8 mouse cellular contexts compared by ENCODE assay signal in the genomic region with DNA sequence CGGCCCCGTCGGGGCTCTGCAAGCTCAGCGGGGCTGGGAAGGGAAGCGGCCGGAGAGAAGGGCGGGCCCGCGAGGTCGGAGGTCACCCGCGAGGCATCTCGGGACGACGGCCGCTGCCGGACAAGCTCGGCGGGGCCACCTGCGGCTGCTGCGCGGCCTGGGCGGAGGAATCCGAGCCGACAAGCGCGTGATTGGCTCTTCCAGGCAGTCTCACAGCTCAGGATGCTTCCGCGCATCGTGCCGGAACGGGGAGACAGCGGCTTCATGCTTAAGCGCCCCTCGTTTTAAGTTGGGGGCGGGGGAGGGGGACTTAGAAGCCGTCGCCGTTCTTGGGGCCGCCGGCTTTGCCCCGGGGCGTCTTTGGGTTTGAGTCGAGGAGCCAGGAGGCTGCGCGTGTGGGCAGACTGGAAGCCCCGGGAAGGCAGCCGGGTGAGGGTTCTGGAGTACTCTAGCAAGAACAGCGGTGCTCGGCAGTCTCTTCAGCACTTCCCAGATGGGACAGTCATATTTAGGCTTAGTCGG. TPM values are rescaled to one million over a fixed set of nuclear protein-coding genes. Genes with fewer than 3 reads are reported as not detected.
A peak's percentile ranks its signal among the peaks of the same experiment; 100 is the strongest.
DNase-seq lines count a peak whose midpoint lies in the region; ATAC-seq and TF ChIP-seq lines count a peak whose summit lies in the region.

No protein-coding gene starts in this region.

- H3K9me3 ChIP-seq in erythroblast, embryonic 14.5 days (ENCODE audit: control insufficient read depth, low read length): no peaks in the 10 kb centered on the region
- H3K9me3 ChIP-seq in heart, embryonic 12.5 days (replicated peaks): no peaks in the 10 kb centered on the region
- no peaks in the 10 kb centered on the region for H3K9me3 ChIP-seq in kidney, postnatal 0 days (replicated peaks; ENCODE audit: low read length)
- H3K9me3 ChIP-seq in liver, embryonic 12.5 days (replicated peaks): no peaks in the 10 kb centered on the region
- no peaks in the 10 kb centered on the region for H3K9me3 ChIP-seq in stomach, embryonic 15.5 days

- peak; percentile 93 for ATAC-seq in heart, embryonic 12.5 days (ENCODE audit: insufficient number of reproducible peaks, low FRiP score)
- peak; percentile 93 for ATAC-seq in kidney, postnatal 0 days (replicated peaks; ENCODE audit: low FRiP score, low read depth)
- ATAC-seq in liver, embryonic 12.5 days: peak; percentile 85
- peak; percentile 90 for ATAC-seq in stomach, embryonic 15.5 days (ENCODE audit: insufficient read depth, low FRiP score, low read depth)

- peaks cover 15% of the 10 kb centered on the region for H3K36me3 ChIP-seq in C2C12 (ENCODE audit: control insufficient read depth, insufficient read depth)
- peaks cover 20% of the 10 kb centered on the region for H3K36me3 ChIP-seq in erythroblast, embryonic 14.5 days (ENCODE audit: control insufficient read depth)
- peaks cover 7% of the 10 kb centered on the region for H3K36me3 ChIP-seq in heart, embryonic 12.5 days
- H3K36me3 ChIP-seq in kidney, postnatal 0 days (ENCODE audit: insufficient read depth, low read length): 0 out of 2 replicates have a peak, but pooled peaks cover 3% of the 10 kb centered on the region
- H3K36me3 ChIP-seq in liver, embryonic 12.5 days: peaks cover 16% of the 10 kb centered on the region
- peaks cover 4% of the 10 kb centered on the region; the same call in 1 of the 2 replicates for H3K36me3 ChIP-seq in stomach, embryonic 15.5 days

- no peaks in the 10 kb centered on the region for H3K27me3 ChIP-seq in C2C12 (ENCODE audit: control insufficient read depth, insufficient read depth, insufficient read length)
- H3K27me3 ChIP-seq in erythroblast, embryonic 14.5 days (ENCODE audit: control insufficient read depth): no peaks in the 10 kb centered on the region
- no peaks in the 10 kb centered on the region for H3K27me3 ChIP-seq in heart, embryonic 12.5 days (replicated peaks)
- H3K27me3 ChIP-seq in kidney, postnatal 0 days (ENCODE audit: insufficient read depth, low read length): no peaks in the 10 kb centered on the region
- H3K27me3 ChIP-seq in liver, embryonic 12.5 days (replicated peaks): 0 out of 2 replicates have a peak, but pooled peaks cover 2% of the 10 kb centered on the region
- H3K27me3 ChIP-seq in stomach, embryonic 15.5 days (replicated peaks): no peaks in the 10 kb centered on the region

- TF ChIP-seq POLR2A in brain, embryonic 14.5 days (IDR thresholded peaks at IDR 0.05; ENCODE audit: borderline replicate concordance, extremely low read depth, insufficient read depth, insufficient read length, poor library complexity, severe bottlenecking): peak; percentile 66

- H3K4me3 ChIP-seq in C2C12 (ENCODE audit: insufficient read depth, poor library complexity, severe bottlenecking): peak overlapping the region; percentile 89
- peak overlapping the region; percentile 100 for H3K4me3 ChIP-seq in erythroblast, embryonic 14.5 days (replicated peaks)
- H3K4me3 ChIP-seq in heart, embryonic 12.5 days: peak overlapping the region; percentile 97
- peak overlapping the region; percentile 95 for H3K4me3 ChIP-seq in kidney, postnatal 0 days (replicated peaks; ENCODE audit: low read depth, low read length)
- peak overlapping the region; percentile 99 for H3K4me3 ChIP-seq in liver, embryonic 12.5 days
- H3K4me3 ChIP-seq in stomach, embryonic 15.5 days (replicated peaks): peak overlapping the region; percentile 100

- under 1% methylated on average over 51 of the region's 51 CpGs for WGBS in heart, embryonic 12.5 days
- WGBS in kidney, postnatal 0 days: under 1% methylated on average over 51 of the region's 51 CpGs
- WGBS in liver, embryonic 12.5 days (ENCODE audit: insufficient replicate concordance): under 1% methylated on average over 51 of the region's 51 CpGs
- under 1% methylated on average over 38 of the region's 51 CpGs for WGBS in stomach, embryonic 15.5 days

- peaks cover 41% of the 10 kb centered on the region for H3K79me3 ChIP-seq in C2C12 (ENCODE audit: low read depth)

- peak overlapping the region; percentile 89 for H3K4me2 ChIP-seq in heart, embryonic 12.5 days
- H3K4me2 ChIP-seq in kidney, postnatal 0 days (ENCODE audit: low read length): peak overlapping the region; percentile 86
- peak overlapping the region; percentile 80 for H3K4me2 ChIP-seq in liver, embryonic 12.5 days
- H3K4me2 ChIP-seq in stomach, embryonic 15.5 days: peak overlapping the region; percentile 67

- H3ac ChIP-seq in C2C12 (ENCODE audit: control insufficient read depth, insufficient read length, low read depth): peak overlapping the region; percentile 85

- peaks cover 37% of the 10 kb centered on the region for H3K4me1 ChIP-seq in erythroblast, embryonic 14.5 days (ENCODE audit: control insufficient read depth)
- peaks cover 7% of the 10 kb centered on the region for H3K4me1 ChIP-seq in heart, embryonic 12.5 days (replicated peaks)
- peaks cover 7% of the 10 kb centered on the region; the same call in 1 of the 2 replicates for H3K4me1 ChIP-seq in kidney, postnatal 0 days (replicated peaks; ENCODE audit: insufficient read depth, low read length)
- H3K4me1 ChIP-seq in liver, embryonic 12.5 days: peaks cover 37% of the 10 kb centered on the region
- H3K4me1 ChIP-seq in stomach, embryonic 15.5 days: peaks cover 4% of the 10 kb centered on the region; the same call in 1 of the 2 replicates

- DNase-seq in brain, embryonic 14.5 days (ENCODE audit: low read depth): peak; percentile 99
- DNase-seq in kidney, postnatal 0 days (ENCODE audit: low spot score): peak; percentile 96
- DNase-seq in natural killer cell, adult 2 months (ENCODE audit: low spot score in 2 of 2): peak; percentile 86 to 91

- H3K27ac ChIP-seq in heart, embryonic 12.5 days (ENCODE audit: poor library complexity, severe bottlenecking): peak overlapping the region; percentile 99
- peak overlapping the region; percentile 100 for H3K27ac ChIP-seq in kidney, postnatal 0 days
- peak overlapping the region; percentile 99 for H3K27ac ChIP-seq in liver, embryonic 12.5 days
- peak overlapping the region; percentile 100 for H3K27ac ChIP-seq in stomach, embryonic 15.5 days

- peak overlapping the region; percentile 100 for H3K9ac ChIP-seq in heart, embryonic 12.5 days
- H3K9ac ChIP-seq in kidney, postnatal 0 days (ENCODE audit: low read depth, low read length): peak overlapping the region; percentile 100
- H3K9ac ChIP-seq in liver, embryonic 12.5 days: peak overlapping the region; percentile 100
- peak overlapping the region; percentile 100 for H3K9ac ChIP-seq in stomach, embryonic 15.5 days

- H3K79me2 ChIP-seq in C2C12 (ENCODE audit: control insufficient read depth, insufficient read depth): peaks cover 44% of the 10 kb centered on the region

- no peak for TF ChIP-seq CTCF in C2C12 (IDR thresholded peaks at IDR 0.05; ENCODE audit: control insufficient read depth, insufficient read depth, insufficient read length)
- TF ChIP-seq CTCF in brain, embryonic 14.5 days (IDR thresholded peaks at IDR 0.05; ENCODE audit: borderline replicate concordance, extremely low read depth, insufficient read depth, insufficient read length): no peak
- TF ChIP-seq CTCF in kidney, postnatal 0 days (IDR thresholded peaks at IDR 0.05; ENCODE audit: low read depth): no peak

RNA-seq across cellular contexts. Expression of gene Wtap, which starts 1.4 kb away (rescaled TPM):
- 25.7 TPM for polyA plus RNA-seq in C2C12 (2012; fragmentation: generic; extraction: Trizol)
- polyA plus RNA-seq in brain, embryonic 14.5 days (2012; rRNA removed): 75.7 and 83.7 TPM in 2 replicates
- 0.81 and 0.91 TPM in 2 replicates for polyA plus RNA-seq in erythroblast, embryonic 14.5 days (2012)
- 71.4 and 74.4 TPM in 2 replicates for polyA plus RNA-seq in heart, embryonic 12.5 days (2016; fragmentation: Nextera tagmentation; extraction: Ambion mirVana)
- 143 and 150 TPM in 2 replicates for polyA plus RNA-seq in kidney, postnatal 0 days (2015; fragmentation: Nextera tagmentation; extraction: Ambion mirVana)
- polyA plus RNA-seq in liver, embryonic 12.5 days (2016; fragmentation: Nextera tagmentation; extraction: Ambion mirVana): 60.6 and 64.4 TPM in 2 replicates
- 119 and 122 TPM in 2 replicates for polyA plus RNA-seq in stomach, embryonic 15.5 days (2015; fragmentation: Nextera tagmentation; extraction: Ambion mirVana)

RNA-seq across cellular contexts. Expression of gene Sod2, which starts 14.1 kb away (rescaled TPM):
- polyA plus RNA-seq in C2C12 (2012; fragmentation: generic; extraction: Trizol): 107 TPM
- 159 and 183 TPM in 2 replicates for polyA plus RNA-seq in brain, embryonic 14.5 days (2012; rRNA removed)
- 30.9 and 38.6 TPM in 2 replicates for polyA plus RNA-seq in erythroblast, embryonic 14.5 days (2012)
- polyA plus RNA-seq in heart, embryonic 12.5 days (2016; fragmentation: Nextera tagmentation; extraction: Ambion mirVana): 319 and 325 TPM in 2 replicates
- 295 and 310 TPM in 2 replicates for polyA plus RNA-seq in kidney, postnatal 0 days (2015; fragmentation: Nextera tagmentation; extraction: Ambion mirVana)
- 162 TPM in 2 replicates for polyA plus RNA-seq in liver, embryonic 12.5 days (2016; fragmentation: Nextera tagmentation; extraction: Ambion mirVana)
- polyA plus RNA-seq in stomach, embryonic 15.5 days (2015; fragmentation: Nextera tagmentation; extraction: Ambion mirVana): 139 and 140 TPM in 2 replicates

RNA-seq across cellular contexts. Expression of gene Acat2, which starts 32.0 kb away (rescaled TPM):
- 90.7 TPM for polyA plus RNA-seq in C2C12 (2012; fragmentation: generic; extraction: Trizol)
- polyA plus RNA-seq in brain, embryonic 14.5 days (2012; rRNA removed): 122 and 143 TPM in 2 replicates
- polyA plus RNA-seq in erythroblast, embryonic 14.5 days (2012): 0.38 and 0.69 TPM in 2 replicates
- polyA plus RNA-seq in heart, embryonic 12.5 days (2016; fragmentation: Nextera tagmentation; extraction: Ambion mirVana): 53.6 and 57.2 TPM in 2 replicates
- polyA plus RNA-seq in kidney, postnatal 0 days (2015; fragmentation: Nextera tagmentation; extraction: Ambion mirVana): 103 and 119 TPM in 2 replicates
- polyA plus RNA-seq in liver, embryonic 12.5 days (2016; fragmentation: Nextera tagmentation; extraction: Ambion mirVana): 99.2 and 103 TPM in 2 replicates
- 146 and 154 TPM in 2 replicates for polyA plus RNA-seq in stomach, embryonic 15.5 days (2015; fragmentation: Nextera tagmentation; extraction: Ambion mirVana)

RNA-seq across cellular contexts. Expression of gene Acat3, which starts 52.1 kb away (rescaled TPM):
- polyA plus RNA-seq in C2C12 (2012; fragmentation: generic; extraction: Trizol): 0.50 TPM
- 0.39 and 0.74 TPM in 2 replicates for polyA plus RNA-seq in brain, embryonic 14.5 days (2012; rRNA removed)
- polyA plus RNA-seq in erythroblast, embryonic 14.5 days (2012): 0.18 TPM in 1 of 2 replicates, not detected in the other
- polyA plus RNA-seq in heart, embryonic 12.5 days (2016; fragmentation: Nextera tagmentation; extraction: Ambion mirVana): 0.57 and 0.61 TPM in 2 replicates
- polyA plus RNA-seq in kidney, postnatal 0 days (2015; fragmentation: Nextera tagmentation; extraction: Ambion mirVana): 4.4 and 5.4 TPM in 2 replicates
- 1.2 and 1.4 TPM in 2 replicates for polyA plus RNA-seq in liver, embryonic 12.5 days (2016; fragmentation: Nextera tagmentation; extraction: Ambion mirVana)
- polyA plus RNA-seq in stomach, embryonic 15.5 days (2015; fragmentation: Nextera tagmentation; extraction: Ambion mirVana): 1.2 and 1.6 TPM in 2 replicates

RNA-seq across cellular contexts. Expression of gene Gpr31b, which starts 59.6 kb away (rescaled TPM):
- not detected for polyA plus RNA-seq in C2C12 (2012; fragmentation: generic; extraction: Trizol)
- polyA plus RNA-seq in brain, embryonic 14.5 days (2012; rRNA removed): 0.07 and 0.15 TPM in 2 replicates
- not detected in 2 replicates for polyA plus RNA-seq in erythroblast, embryonic 14.5 days (2012)
- polyA plus RNA-seq in heart, embryonic 12.5 days (2016; fragmentation: Nextera tagmentation; extraction: Ambion mirVana): 0.14 TPM in 1 of 2 replicates, not detected in the other
- 0.10 and 0.12 TPM in 2 replicates for polyA plus RNA-seq in kidney, postnatal 0 days (2015; fragmentation: Nextera tagmentation; extraction: Ambion mirVana)
- not detected in 2 replicates for polyA plus RNA-seq in liver, embryonic 12.5 days (2016; fragmentation: Nextera tagmentation; extraction: Ambion mirVana)
- not detected in 2 replicates for polyA plus RNA-seq in stomach, embryonic 15.5 days (2015; fragmentation: Nextera tagmentation; extraction: Ambion mirVana)

Comparison
In these comparisons a context has a peak if more than half of its experiments do, and no peak if none do; other contexts are left out.
1. Peak in every context shown above with its lines: DNase-seq, ATAC-seq, H3K4me3 ChIP-seq and H3K27ac ChIP-seq.
2. RNA of gene Wtap, which starts 1.4 kb away (polyA plus RNA-seq): 143 to 150 TPM in kidney, postnatal 0 days, 119 to 122 TPM in stomach, embryonic 15.5 days, 75.7 to 83.7 TPM in brain, embryonic 14.5 days, 71.4 to 74.4 TPM in heart, embryonic 12.5 days, 60.6 to 64.4 TPM in liver, embryonic 12.5 days and 25.7 TPM in C2C12 (single experiment); 0.81 to 0.91 TPM in erythroblast, embryonic 14.5 days; every median in the first group is over 10 times any median in the second.
3. RNA of gene Acat2, which starts 32.0 kb away (polyA plus RNA-seq): 146 to 154 TPM in stomach, embryonic 15.5 days, 122 to 143 TPM in brain, embryonic 14.5 days, 103 to 119 TPM in kidney, postnatal 0 days, 99.2 to 103 TPM in liver, embryonic 12.5 days, 90.7 TPM in C2C12 (single experiment) and 53.6 to 57.2 TPM in heart, embryonic 12.5 days; 0.38 to 0.69 TPM in erythroblast, embryonic 14.5 days; every median in the first group is over 10 times any median in the second.